Mouse (Mus musculus) cerebellum, postnatal 10 days (tissue): ENCODE data around the gene Pgc.

Experiments used
- DNase-seq, 2 experiments: peaks; one replicate each; pipeline ENCODE4 v3.0.0; 2021; ENCODE audit warnings: mixed read lengths in 2 of 2

Gene Pgc

GRCm38 (mm10) chr17:47726566-47726965, at the start of gene Pgc:
TSS of gene Pgc (plus strand) at chr17:47726842.
- DNase-seq: no peak

DNA sequence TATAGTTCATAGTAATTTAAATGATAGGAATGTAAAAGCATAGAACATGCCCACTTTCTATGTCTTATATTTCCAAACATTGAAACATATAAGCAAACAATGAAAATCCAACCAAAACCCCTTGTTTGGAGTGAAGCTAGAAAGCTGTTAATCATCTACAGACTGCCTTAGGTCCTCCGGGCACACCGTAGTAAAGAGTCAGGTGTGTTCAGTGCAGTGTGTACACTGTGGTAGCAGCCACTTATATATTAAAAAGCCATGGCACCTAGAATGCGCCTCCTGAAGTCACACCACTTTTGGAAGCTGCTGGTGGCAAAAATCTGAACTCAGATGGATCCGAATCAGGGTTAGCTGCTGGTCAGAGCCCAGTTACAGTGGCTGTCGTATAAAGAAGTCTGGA, 48.4 kb upstream of the Pgc start:
- DNase-seq: no peak

DNA sequence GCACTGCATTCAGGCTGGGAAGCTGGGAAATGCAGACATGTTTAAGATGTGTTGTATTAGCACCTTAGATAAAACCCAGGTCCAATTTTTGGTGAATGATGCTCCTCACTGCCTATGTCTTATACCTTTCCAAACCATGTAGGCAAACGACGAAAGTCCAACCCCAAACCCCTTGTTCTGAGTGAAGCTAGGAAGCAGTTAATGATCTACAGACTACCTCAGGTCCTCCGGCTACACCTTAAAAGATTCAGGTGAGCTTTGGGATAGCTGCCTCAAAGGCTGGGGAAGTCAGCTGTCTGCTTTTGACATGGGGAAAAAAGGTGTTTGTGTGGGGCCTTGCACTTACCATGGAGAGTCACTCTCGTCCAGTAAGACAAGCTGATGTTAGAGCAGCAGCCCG, 47.9 kb upstream of the Pgc start:
- no peak for DNase-seq

DNA sequence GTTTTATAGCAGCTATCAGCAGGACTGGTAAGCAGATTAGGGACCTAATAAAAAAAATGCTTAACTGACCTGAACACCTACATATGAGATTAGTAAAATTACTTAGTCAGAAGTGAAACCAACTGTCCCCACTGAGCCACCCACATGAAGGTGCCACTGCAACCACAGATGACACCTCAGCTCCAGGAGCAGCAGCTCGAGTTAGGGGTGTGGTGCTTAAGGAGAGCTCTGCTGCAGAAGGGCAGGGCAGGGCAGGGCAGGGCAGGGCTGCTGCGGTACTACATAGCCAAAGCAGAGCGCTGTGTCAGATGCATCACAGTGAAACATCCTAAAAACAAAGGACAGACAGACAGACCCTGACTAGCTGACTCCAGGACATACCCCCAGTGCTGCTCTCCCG, 43.8 kb upstream of the Pgc start:
- no peak for DNase-seq

DNA sequence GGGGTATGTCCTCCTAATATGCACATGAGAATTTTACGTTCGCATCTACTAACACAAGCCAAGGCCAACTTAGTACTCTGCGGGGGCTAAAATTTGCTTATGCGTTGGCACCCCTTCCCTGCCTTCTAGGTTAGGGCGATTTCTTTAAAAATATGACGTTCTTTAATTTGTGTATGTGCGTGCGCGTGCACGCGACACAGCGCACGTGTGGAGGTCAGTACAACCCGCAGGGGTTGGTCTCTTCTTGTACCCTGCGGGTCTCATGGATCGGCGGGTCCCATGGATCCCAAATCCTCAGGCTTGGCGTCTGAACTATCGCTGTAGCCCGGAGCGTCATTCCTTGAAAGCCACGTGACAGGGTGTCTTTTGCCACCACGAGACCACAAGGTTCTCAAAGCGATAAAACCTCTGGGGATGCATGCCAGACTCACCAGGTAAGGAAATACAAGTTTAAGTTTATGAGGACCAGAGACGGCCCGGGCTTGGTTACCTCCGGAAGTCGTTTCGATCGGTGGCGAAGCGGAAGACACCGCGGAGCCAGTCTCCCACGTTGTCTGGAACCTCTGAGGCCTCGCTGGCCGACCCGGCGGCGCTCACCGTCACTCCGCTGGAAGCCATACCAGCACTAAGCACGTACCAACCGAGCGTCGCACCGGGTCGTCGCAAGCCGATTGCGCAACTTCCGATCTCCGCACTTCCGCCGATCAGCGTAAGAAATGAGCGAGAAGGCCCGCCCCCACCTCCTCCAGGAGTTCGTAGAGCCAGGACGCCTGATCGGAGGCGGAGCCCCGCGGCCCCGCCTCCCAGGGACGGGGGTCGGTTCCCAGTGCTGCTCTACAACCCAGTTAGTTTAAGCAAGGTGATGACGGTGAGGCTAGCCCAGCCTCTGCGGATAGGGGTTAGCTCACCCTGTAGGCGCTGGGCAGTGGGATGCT, 39.0 kb upstream of the Pgc start:
- peak; percentile 97 to 98 for DNase-seq

GRCm38 (mm10) chr17:47688344-47688607, 38.4 kb upstream of the Pgc start, which contains the start of gene Tomm6:
TSS of gene Tomm6 (minus strand) at chr17:47688386.
- DNase-seq: no peak

DNA sequence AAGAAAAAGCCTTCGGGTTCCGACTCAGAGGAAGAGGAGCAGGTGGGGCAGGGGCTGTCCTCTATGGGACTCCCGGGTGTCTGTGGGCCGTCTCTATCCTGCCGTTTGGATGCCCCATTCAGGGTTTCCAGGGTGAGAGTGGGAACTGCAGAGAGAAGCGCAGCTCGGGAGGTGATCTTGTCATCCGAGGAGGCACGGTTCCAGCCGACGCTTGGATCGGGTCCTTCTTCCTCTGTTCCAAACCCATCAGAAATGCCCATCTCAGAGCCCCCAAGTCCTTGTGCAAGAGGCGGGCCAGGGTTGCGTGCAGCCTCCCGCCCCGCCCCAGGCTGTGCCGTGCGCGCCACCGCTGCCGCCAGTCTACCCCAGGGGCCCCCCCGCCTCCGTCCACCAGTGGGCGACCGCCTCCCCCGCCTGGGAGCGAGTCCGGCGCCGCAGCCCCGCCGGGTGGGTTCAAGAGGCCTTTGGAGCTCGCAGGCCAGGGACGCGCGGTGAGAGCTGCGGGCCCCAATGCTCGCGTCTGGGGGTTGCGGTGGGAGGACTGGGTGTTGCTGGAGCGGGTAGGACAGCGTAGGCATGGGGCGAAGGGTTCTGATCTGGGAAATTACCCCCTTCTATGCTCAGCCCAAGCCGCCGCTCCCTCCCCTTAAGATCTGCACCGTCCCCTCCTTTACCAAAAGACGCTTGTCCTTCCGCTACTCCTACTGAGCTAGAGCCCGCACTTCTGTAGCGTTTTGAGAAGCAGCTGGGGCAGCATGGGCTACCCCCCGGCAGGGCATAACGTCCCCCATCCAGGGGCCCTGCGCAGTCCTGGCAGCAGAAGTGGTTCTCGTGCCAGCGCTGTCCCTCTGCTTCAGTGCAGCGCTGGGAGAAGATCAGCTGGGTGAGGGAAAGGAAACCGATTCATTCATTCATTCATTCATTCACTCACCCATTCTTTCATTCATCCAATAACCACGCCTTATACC, 37.8 kb upstream of the Pgc start, which contains the start of gene Frs3:
TSS of gene Frs3 (plus strand) at position 423 of the 968 bp plus-strand sequence.
- DNase-seq: peak; percentile 87 to 89

- DNase-seq: peak; percentile 28 to 34
Observed at GRCm38 (mm10) chr17:47689894-47690293, 36.7 kb upstream of the Pgc start.

DNA sequence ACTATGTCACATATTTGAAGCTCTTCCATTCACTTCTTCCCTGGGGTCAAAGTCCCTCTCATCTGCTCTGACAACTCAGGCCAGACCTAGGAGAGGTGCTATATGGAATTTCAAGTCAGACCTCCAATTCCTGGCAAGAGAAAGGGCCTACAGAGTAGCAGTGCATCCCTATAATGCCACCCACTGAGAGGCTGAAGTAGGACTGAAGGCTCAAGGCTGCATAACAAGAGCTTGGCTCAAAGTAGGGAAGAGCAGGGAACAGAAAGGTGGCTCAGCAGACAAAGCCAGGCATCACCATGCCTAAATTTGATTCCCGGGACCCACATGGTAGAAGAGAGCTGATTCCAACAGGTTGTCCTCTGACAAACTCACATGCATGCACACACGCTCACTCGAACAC, 35.0 kb upstream of the Pgc start:
- DNase-seq: no peak

DNA sequence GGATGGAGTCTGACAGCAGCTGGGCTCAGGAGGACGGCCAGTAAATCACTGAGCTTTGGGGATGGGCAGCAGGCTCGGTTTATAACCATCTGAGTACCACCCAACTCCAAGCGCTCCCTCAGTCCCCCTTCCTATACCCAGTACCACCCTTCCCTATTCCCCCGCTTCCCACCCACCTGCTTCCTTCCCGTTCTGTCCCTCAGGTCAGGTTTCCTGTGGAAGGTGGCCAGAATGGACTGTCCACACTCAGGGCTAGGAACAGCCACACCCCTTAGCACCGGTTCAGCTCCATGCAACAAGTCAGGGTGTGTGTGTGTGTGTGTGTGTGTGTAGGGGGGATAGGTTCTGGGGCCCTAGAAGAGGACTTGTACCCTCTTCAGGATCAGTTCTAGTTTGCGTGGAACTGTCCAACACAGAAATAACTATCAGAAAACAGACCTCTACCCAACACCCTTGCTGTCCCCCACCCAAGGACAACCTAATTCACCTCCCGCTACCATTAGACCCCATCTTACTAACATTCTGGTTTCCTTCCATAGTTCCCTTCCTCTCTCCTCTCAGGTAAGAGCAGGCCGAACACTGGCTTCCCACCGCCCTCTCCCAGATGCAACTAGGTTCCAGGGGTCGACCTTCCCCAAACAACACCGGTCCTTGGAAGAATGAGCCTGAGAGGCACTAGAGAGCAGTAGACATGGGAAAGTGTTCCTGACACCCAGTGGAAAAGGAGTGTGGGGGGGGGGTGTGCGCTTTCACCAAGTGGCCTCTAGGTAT, 32.8 kb upstream of the Pgc start:
- no peak for DNase-seq

- DNase-seq: no peak
Observed at GRCm38 (mm10) chr17:47694442-47694502, 32.4 kb upstream of the Pgc start, which contains the start of gene Gm21981. TSS of gene Gm21981 (minus strand) at chr17:47694455.

- DNase-seq: peak; percentile 99
Observed at GRCm38 (mm10) chr17:47694503-47695336, 31.9 kb upstream of the Pgc start, which contains the start of gene Prickle4. TSS of gene Prickle4 (minus strand) at chr17:47694736.

DNA sequence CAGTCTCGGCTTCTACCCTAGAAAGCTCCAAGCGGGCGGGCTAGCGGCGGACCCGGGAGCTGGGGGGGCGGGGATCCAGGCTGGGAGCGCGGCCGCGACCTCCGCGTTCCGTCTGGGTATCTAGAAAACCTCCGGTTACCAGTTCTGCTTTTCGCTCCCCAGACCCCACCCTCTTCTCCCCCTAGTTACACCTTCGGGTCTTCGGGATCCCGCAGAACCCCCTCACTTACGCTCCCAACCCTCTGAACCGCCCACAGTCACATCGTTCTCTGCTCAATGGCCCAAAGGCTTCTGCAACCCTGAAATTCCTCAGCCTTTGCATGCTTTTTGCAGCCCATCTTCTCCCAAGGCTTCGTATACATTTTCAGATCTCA, 31.3 kb upstream of the Pgc start:
- no peak for DNase-seq

DNA sequence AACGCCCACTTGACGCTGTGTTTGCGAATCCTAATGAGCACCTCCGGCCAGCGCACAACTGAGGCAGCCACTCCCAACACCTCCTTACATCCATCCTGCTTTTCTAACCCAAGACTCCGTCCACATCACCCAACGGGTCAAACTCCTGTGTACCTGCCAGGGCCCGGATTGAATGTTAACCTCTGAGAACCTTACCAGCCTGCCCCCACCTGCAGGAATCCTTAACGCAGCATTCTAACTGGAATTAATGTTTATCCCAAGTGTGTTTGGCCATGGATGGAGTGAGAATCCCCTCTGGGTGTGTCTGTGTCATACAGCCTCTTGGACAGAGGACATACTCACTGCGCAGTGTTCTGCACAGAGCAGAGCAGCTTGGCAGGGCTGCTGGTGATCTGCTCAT, 28.5 kb upstream of the Pgc start:
- DNase-seq: no peak

GRCm38 (mm10) chr17:47699055-47699454, 27.6 kb upstream of the Pgc start:
- no peak for DNase-seq

DNA sequence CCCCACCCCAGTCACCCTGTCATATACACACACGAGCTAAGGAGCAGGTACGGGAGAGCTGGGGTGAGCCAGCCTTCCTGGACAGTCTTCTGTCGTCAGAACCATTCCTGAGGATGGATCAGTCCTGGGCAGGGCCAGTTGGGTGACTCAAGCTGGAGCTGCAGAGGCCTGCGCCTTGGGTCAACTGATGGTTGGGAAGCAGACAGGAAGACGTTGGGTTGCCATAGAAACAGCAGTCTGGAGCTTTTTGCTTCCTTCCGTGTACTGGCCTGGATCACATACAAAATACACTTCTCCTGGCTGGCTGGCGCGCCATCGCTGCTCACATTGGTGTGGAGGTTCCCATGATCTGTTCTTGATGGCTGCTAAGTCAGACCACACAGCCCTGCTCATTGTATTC, 24.8 kb upstream of the Pgc start:
- no peak for DNase-seq

GRCm38 (mm10) chr17:47702548-47703345, 23.9 kb upstream of the Pgc start:
- DNase-seq: no peak

DNA sequence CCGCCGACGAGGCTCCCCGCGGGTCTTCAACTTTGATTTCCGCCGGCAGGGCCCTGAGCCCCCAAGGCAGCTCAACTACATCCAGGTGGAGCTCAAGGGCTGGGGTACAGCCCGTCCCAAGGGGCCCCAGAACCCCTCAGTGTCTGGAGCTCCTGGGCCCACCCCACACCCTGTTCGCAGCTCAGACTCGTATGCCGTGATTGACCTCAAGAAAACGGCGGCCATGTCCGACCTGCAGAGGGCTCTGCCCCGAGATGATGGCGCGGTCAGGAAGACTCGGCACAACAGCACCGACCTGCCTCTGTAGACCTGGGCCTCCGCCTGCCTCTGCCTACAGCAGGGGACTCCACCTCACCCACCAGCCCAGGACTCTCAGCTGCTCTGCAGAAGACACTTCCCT, 23.1 kb upstream of the Pgc start:
- no peak for DNase-seq

DNA sequence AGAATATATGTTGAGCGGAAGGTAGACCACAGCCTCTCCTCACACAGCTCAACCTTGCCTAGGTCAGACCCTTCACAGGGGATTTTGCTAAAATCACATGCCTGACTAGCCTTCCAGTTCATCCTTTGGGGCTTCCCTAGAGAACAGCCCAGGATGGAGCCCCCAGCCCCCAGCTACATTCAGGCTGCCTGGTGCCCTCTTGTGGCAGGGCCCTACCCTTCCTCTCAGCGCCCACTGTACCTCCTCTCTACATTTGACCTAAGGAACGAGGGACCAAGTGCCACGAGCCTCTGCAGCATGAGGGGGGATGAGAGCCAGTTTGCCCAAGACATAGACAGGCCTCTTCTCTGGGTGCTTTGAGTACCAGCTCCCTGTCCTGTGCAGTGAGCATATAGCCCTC, 21.9 kb upstream of the Pgc start:
- no peak for DNase-seq

DNA sequence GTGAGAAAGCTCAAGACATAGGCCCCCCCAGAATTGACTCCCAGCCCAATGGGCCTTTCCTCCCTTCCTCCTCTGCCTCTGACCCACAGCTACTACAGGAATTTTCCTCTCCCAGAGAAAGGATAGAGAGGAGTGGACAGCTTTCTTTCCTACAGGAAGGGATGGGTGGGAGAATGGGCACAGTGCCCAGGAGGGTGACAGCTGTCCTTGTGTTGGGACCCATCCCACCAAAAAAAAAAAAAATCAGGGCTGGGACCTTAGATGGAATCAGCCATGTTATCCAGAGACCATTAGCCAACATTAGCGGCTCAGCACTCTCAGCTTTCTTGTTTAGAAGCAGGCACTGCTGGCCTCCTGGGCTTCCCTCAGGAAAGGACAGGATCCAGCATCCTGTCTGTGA, 20.4 kb upstream of the Pgc start:
- DNase-seq: peak; percentile 52 to 64

GRCm38 (mm10) chr17:47707961-47708360, 18.7 kb upstream of the Pgc start:
- no peak for DNase-seq

DNA sequence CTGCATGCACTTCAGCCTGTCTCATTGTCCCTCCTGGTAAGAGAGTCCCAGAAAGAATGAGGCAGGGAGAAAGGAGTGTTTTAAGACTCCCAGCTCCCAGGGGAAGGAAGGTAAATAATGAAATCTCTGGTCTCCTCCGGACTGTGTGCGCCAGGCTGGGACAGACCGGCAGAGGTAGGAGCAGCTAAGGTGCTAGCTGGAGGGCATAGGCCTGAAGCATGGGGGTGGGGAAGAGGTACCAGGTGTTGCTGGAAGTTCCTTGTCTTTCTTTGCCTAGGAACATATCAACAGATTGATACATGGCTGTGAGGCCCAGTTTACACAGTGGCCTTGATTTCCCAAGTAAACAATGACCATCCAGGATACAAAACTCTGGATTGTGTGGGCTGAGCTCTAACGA, 17.7 kb upstream of the Pgc start:
- DNase-seq: no peak
